Mouse (Mus musculus): ENCODE results near the gene Kri1. TPM values are rescaled to one million over a fixed set of nuclear protein-coding genes. Genes with fewer than 3 reads are reported as not detected.

Gene Kri1
- polyA plus RNA-seq, 1 experiment from 2014 or later, result 8.9 TPM

GRCm38 (mm10) chr9:21277776-21278175 lies 10.0 kb downstream of the Kri1 start:
- H3K4me1 ChIP-seq (ENCODE audit: insufficient read depth, low read depth, low read length), result no peaks in the 10 kb centered on the region
- no peaks in the 10 kb centered on the region for H3K27me3 ChIP-seq (replicated peaks; ENCODE audit: insufficient read depth, low read length)
- WGBS, result 75% methylated on average over 5 of the region's 5 CpGs
- no peak overlapping the region for H3K9ac ChIP-seq (replicated peaks; ENCODE audit: low read depth)
- no peak overlapping the region for H3K4me3 ChIP-seq (ENCODE audit: low read depth, low read length)
- H3K36me3 ChIP-seq (ENCODE audit: insufficient read depth, low read length), result peaks cover 30% of the 10 kb centered on the region
- DNase-seq (ENCODE audit: low spot score), result no peak
- H3K9me3 ChIP-seq (ENCODE audit: low read length), result no peaks in the 10 kb centered on the region
- TF ChIP-seq CTCF (IDR thresholded peaks at IDR 0.05), result no peak
- TF ChIP-seq EP300 (IDR thresholded peaks at IDR 0.05), result no peak
- no peak overlapping the region for H3K4me2 ChIP-seq (replicated peaks; ENCODE audit: low read depth, low read length)
- no peak for ATAC-seq
- H3K27ac ChIP-seq (ENCODE audit: low read length), result no peak overlapping the region

GRCm38 (mm10) chr9:21276307-21276706 lies 11.5 kb downstream of the Kri1 start:
- H3K4me1 ChIP-seq (ENCODE audit: insufficient read depth, low read depth, low read length), result no peaks in the 10 kb centered on the region
- H3K9me3 ChIP-seq (ENCODE audit: low read length), result no peaks in the 10 kb centered on the region
- H3K4me2 ChIP-seq (replicated peaks; ENCODE audit: low read depth, low read length), result no peak overlapping the region
- 81% methylated on average over 8 of the region's 8 CpGs for WGBS
- DNase-seq (ENCODE audit: low spot score), result no peak
- H3K27ac ChIP-seq (ENCODE audit: low read length), result no peak overlapping the region
- H3K9ac ChIP-seq (replicated peaks; ENCODE audit: low read depth), result no peak overlapping the region
- H3K36me3 ChIP-seq (ENCODE audit: insufficient read depth, low read length), result peaks cover 36% of the 10 kb centered on the region
- TF ChIP-seq EP300 (IDR thresholded peaks at IDR 0.05), result no peak
- no peak for TF ChIP-seq CTCF (IDR thresholded peaks at IDR 0.05)
- no peak overlapping the region for H3K4me3 ChIP-seq (ENCODE audit: low read depth, low read length)
- H3K27me3 ChIP-seq (replicated peaks; ENCODE audit: insufficient read depth, low read length), result no peaks in the 10 kb centered on the region
- ATAC-seq, result no peak

- H3K27ac ChIP-seq (ENCODE audit: low read length), result no peak overlapping the region
- no peak overlapping the region for H3K4me3 ChIP-seq (ENCODE audit: low read depth, low read length)
- DNase-seq (ENCODE audit: low spot score), result no peak
- H3K27me3 ChIP-seq (replicated peaks; ENCODE audit: insufficient read depth, low read length), result no peaks in the 10 kb centered on the region
- ATAC-seq, result no peak
- H3K9me3 ChIP-seq (ENCODE audit: low read length), result no peaks in the 10 kb centered on the region
- peaks cover 41% of the 10 kb centered on the region for H3K36me3 ChIP-seq (ENCODE audit: insufficient read depth, low read length)
- no peaks in the 10 kb centered on the region for H3K4me1 ChIP-seq (ENCODE audit: insufficient read depth, low read depth, low read length)
- no peak overlapping the region for H3K9ac ChIP-seq (replicated peaks; ENCODE audit: low read depth)
- no peak for TF ChIP-seq CTCF (IDR thresholded peaks at IDR 0.05)
- TF ChIP-seq EP300 (IDR thresholded peaks at IDR 0.05), result no peak
- 84% methylated on average over 12 of the region's 12 CpGs for WGBS
- no peak overlapping the region for H3K4me2 ChIP-seq (replicated peaks; ENCODE audit: low read depth, low read length)
Observed at GRCm38 (mm10) chr9:21275727-21276126, 12.0 kb downstream of the Kri1 start.

- H3K4me2 ChIP-seq (replicated peaks; ENCODE audit: low read depth, low read length), result no peak overlapping the region
- H3K9ac ChIP-seq (replicated peaks; ENCODE audit: low read depth), result no peak overlapping the region
- H3K36me3 ChIP-seq (ENCODE audit: insufficient read depth, low read length), result peaks cover 47% of the 10 kb centered on the region
- no peaks in the 10 kb centered on the region for H3K9me3 ChIP-seq (ENCODE audit: low read length)
- H3K27ac ChIP-seq (ENCODE audit: low read length), result no peak overlapping the region
- H3K4me3 ChIP-seq (ENCODE audit: low read depth, low read length), result no peak overlapping the region
- DNase-seq (ENCODE audit: low spot score) (no peak), ATAC-seq (no peak)
- no peaks in the 10 kb centered on the region for H3K27me3 ChIP-seq (replicated peaks; ENCODE audit: insufficient read depth, low read length)
- H3K4me1 ChIP-seq (ENCODE audit: insufficient read depth, low read depth, low read length), result no peaks in the 10 kb centered on the region
- WGBS, result 84% methylated on average over 7 of the region's 7 CpGs
- no peak for TF ChIP-seq EP300 (IDR thresholded peaks at IDR 0.05)
Observed at GRCm38 (mm10) chr9:21275013-21275710, 12.6 kb downstream of the Kri1 start.

GRCm38 (mm10) chr9:21274336-21274735 lies 13.4 kb downstream of the Kri1 start:
- no peak for ATAC-seq
- Histone ChIP-seq H3K4me1 (ENCODE audit: insufficient read depth, low read depth, low read length) (no peaks in the 10 kb centered on the region), H3K4me3 (ENCODE audit: low read depth, low read length) (no peak overlapping the region), H3K9me3 (ENCODE audit: low read length) (no peaks in the 10 kb centered on the region), H3K27ac (ENCODE audit: low read length) (no peak overlapping the region), H3K36me3 (ENCODE audit: insufficient read depth, low read length) (peaks cover 52% of the 10 kb centered on the region), H3K9ac (replicated peaks; ENCODE audit: low read depth) (no peak overlapping the region), H3K4me2 (replicated peaks; ENCODE audit: low read depth, low read length) (no peak overlapping the region), H3K27me3 (replicated peaks; ENCODE audit: insufficient read depth, low read length) (no peaks in the 10 kb centered on the region)
- WGBS, result 89% methylated on average over 3 of the region's 3 CpGs
- TF ChIP-seq CTCF (IDR thresholded peaks at IDR 0.05) (no peak), EP300 (IDR thresholded peaks at IDR 0.05) (no peak)
- no peak for DNase-seq (ENCODE audit: low spot score)

- WGBS, result 75% methylated on average over 7 of the region's 7 CpGs
- TF ChIP-seq EP300 (IDR thresholded peaks at IDR 0.05) (no peak), CTCF (IDR thresholded peaks at IDR 0.05) (no peak)
- Histone ChIP-seq H3K4me3 (ENCODE audit: low read depth, low read length) (no peak overlapping the region), H3K4me2 (replicated peaks; ENCODE audit: low read depth, low read length) (no peak overlapping the region), H3K9me3 (ENCODE audit: low read length) (no peaks in the 10 kb centered on the region), H3K9ac (replicated peaks; ENCODE audit: low read depth) (no peak overlapping the region), H3K36me3 (ENCODE audit: insufficient read depth, low read length) (peaks cover 50% of the 10 kb centered on the region), H3K27me3 (replicated peaks; ENCODE audit: insufficient read depth, low read length) (no peaks in the 10 kb centered on the region), H3K4me1 (ENCODE audit: insufficient read depth, low read depth, low read length) (no peaks in the 10 kb centered on the region), H3K27ac (ENCODE audit: low read length) (no peak overlapping the region; the same call in 1 of the 2 replicates)
- peak; percentile 52 for ATAC-seq
- DNase-seq (ENCODE audit: low spot score), result no peak
Observed at GRCm38 (mm10) chr9:21273520-21274228, 14.1 kb downstream of the Kri1 start.

All from lung, postnatal 0 days (tissue).